Mouse (Mus musculus) cortical plate, adult 2 months (tissue): ENCODE measurements around the gene Fam149a.

Experiments used
- CTCF ChIP-seq: fragments of 200-500 bp; IDR thresholded peaks from 2 replicates; pipeline ENCODE4 v1.5.1; 2011; ENCODE audit warnings: mild to moderate bottlenecking, control low read depth, low read length; ENCODE audit not compliant: insufficient read depth; ENCODE audit errors: extremely low read depth
- POLR2A ChIP-seq: fragments of 200-500 bp; IDR thresholded peaks from 2 replicates; pipeline ENCODE4 v1.6.1; 2011; ENCODE audit warnings: mild to moderate bottlenecking, low read length, control low read depth; ENCODE audit not compliant: insufficient read depth; ENCODE audit errors: extremely low read depth

GRCm38 (mm10) chr8:45329206-45329980 is 52.7 kb downstream of the Fam149a start:
- TF ChIP-seq POLR2A (no peak), CTCF (no peak)
